22 mouse cellular contexts compared by ENCODE assay signal in the genomic region with DNA sequence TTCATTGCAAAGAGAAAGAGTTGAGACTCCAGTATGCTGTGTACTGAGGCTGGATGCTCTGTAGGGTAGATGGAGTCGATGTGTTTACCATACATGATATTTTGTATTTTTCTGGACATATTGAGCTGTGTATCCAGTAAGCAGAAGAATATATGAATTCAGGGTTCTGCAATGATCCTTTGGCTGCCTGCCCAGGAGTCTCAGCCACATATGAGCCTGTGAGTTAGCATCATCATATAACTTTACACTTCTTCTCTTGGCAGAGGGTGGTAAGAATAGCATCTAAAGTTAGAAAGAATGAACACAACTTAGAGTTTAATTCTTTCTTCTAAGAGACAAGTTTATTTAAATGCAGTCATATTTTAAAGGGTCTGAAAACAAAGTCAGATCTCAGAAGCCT.
DNase-seq lines count a peak whose midpoint lies in the region; ATAC-seq and TF ChIP-seq lines count a peak whose summit lies in the region.
"Had no signal": no experiment of that assay in that cellular context is flagged by ENCODE, and none has a peak within 500 bp of the region (broad histone marks: within the 10 kb centered on the region; RNA-seq: fewer than 3 reads in every experiment).

No protein-coding gene starts in this region.

- intact Hi-C loops in left cerebral cortex, postnatal 36 days (cut with DNase I), result no loop called here

- no peaks in the 10 kb centered on the region for H3K27me3 ChIP-seq in stomach, embryonic 16.5 days (ENCODE audit: control insufficient read depth, insufficient read depth, low read length)
- no peaks in the 10 kb centered on the region for H3K27me3 ChIP-seq in stomach, postnatal 0 days (ENCODE audit: control insufficient read depth, insufficient read depth, low read length)
- H3K27me3 ChIP-seq: embryonic facial prominence, embryonic 12.5 days; forebrain, embryonic 12.5 days; heart, embryonic 12.5 days; neural tube, embryonic 13.5 days; stomach, embryonic 15.5 days had no signal

- TF ChIP-seq CTCF in stomach, postnatal 0 days (IDR thresholded peaks at IDR 0.05; ENCODE audit: low read depth), result no peak

- no peak overlapping the region for H3K4me2 ChIP-seq in stomach, embryonic 16.5 days (ENCODE audit: low read depth, low read length)
- H3K4me2 ChIP-seq in stomach, postnatal 0 days (replicated peaks; ENCODE audit: low read depth), result no peak overlapping the region
- H3K4me2 ChIP-seq: embryonic facial prominence, embryonic 12.5 days; forebrain, embryonic 12.5 days; heart, embryonic 12.5 days; hindbrain, embryonic 14.5 days; midbrain, embryonic 11.5 days; neural tube, embryonic 13.5 days; stomach, embryonic 15.5 days had no signal

- no peak overlapping the region for H3K4me3 ChIP-seq in stomach, embryonic 16.5 days (replicated peaks; ENCODE audit: low read length)
- H3K4me3 ChIP-seq in stomach, postnatal 0 days (ENCODE audit: low read depth, low read length), result no peak overlapping the region
- H3K4me3 ChIP-seq: embryonic facial prominence, embryonic 12.5 days; forebrain, embryonic 12.5 days; heart, embryonic 12.5 days; layer of hippocampus, adult 2 months; neural tube, embryonic 13.5 days; stomach, embryonic 15.5 days had no signal

- no peak overlapping the region for H3K9ac ChIP-seq in stomach, embryonic 16.5 days (ENCODE audit: low read length)
- H3K9ac ChIP-seq in stomach, postnatal 0 days (ENCODE audit: low read length), result no peak overlapping the region
- H3K9ac ChIP-seq: embryonic facial prominence, embryonic 12.5 days; forebrain, embryonic 12.5 days; heart, embryonic 12.5 days; hindbrain, embryonic 14.5 days; neural tube, embryonic 13.5 days; stomach, embryonic 15.5 days had no signal

- 67% methylated on average over 1 of the region's 1 CpGs for WGBS in stomach, embryonic 16.5 days
- WGBS in stomach, postnatal 0 days, result 61% methylated on average over 1 of the region's 1 CpGs

- H3K9me3 ChIP-seq in stomach, embryonic 16.5 days (replicated peaks; ENCODE audit: control insufficient read depth, low read length), result no peaks in the 10 kb centered on the region
- no peaks in the 10 kb centered on the region for H3K9me3 ChIP-seq in stomach, postnatal 0 days (ENCODE audit: control insufficient read depth, low read length)
- H3K9me3 ChIP-seq: embryonic facial prominence, embryonic 12.5 days; forebrain, embryonic 12.5 days; neural tube, embryonic 13.5 days; stomach, embryonic 15.5 days had no signal

- H3K4me1 ChIP-seq in stomach, embryonic 16.5 days (ENCODE audit: control insufficient read depth, insufficient read depth, low read length), result no peaks in the 10 kb centered on the region
- H3K4me1 ChIP-seq in stomach, postnatal 0 days (replicated peaks; ENCODE audit: control insufficient read depth, insufficient read depth), result no peaks in the 10 kb centered on the region
- H3K4me1 ChIP-seq: embryonic facial prominence, embryonic 12.5 days; forebrain, embryonic 12.5 days; heart, embryonic 12.5 days; neural tube, embryonic 13.5 days; stomach, embryonic 15.5 days had no signal

- no peak for TF ChIP-seq EP300 in stomach, postnatal 0 days (optimal IDR thresholded peaks at IDR 0.05)

- DNase-seq in stomach, postnatal 0 days (ENCODE audit: low spot score), result no peak
- peak; percentile 13 to 23 for DNase-seq in frontal cortex, postnatal 14 days (ENCODE audit: low spot score in 2 of 2)
- DNase-seq in left cerebral cortex, postnatal 36 days (ENCODE audit: low spot score in 2 of 2), result peak; percentile 18 to 57
- peak; percentile 72 for DNase-seq in telencephalon, adult 2 months (ENCODE audit: low read depth, low spot score)
- DNase-seq in layer of hippocampus, adult 8-10 months (ENCODE audit: low spot score in 2 of 2), result no peak
- no peak for DNase-seq in urinary bladder, adult 2 months (ENCODE audit: low spot score)
- DNase-seq: cerebellum, adult 11-12 months; kidney, postnatal 10 days; lung, adult 18-20 months; lung, postnatal 4 days; thymus, postnatal 4 days had no signal

- H3K27ac ChIP-seq in stomach, embryonic 16.5 days (ENCODE audit: low read length), result no peak overlapping the region
- H3K27ac ChIP-seq in stomach, postnatal 0 days (replicated peaks), result no peak overlapping the region
- H3K27ac ChIP-seq: embryonic facial prominence, embryonic 12.5 days; forebrain, embryonic 12.5 days; hindbrain, embryonic 14.5 days; layer of hippocampus, adult 2 months; neural tube, embryonic 13.5 days; stomach, embryonic 15.5 days had no signal

- H3K36me3 ChIP-seq in stomach, embryonic 16.5 days (ENCODE audit: control insufficient read depth, insufficient read depth, low read length), result no peaks in the 10 kb centered on the region
- no peaks in the 10 kb centered on the region for H3K36me3 ChIP-seq in stomach, postnatal 0 days (ENCODE audit: control insufficient read depth, insufficient read depth, low read length)
- H3K36me3 ChIP-seq: embryonic facial prominence, embryonic 12.5 days; forebrain, embryonic 12.5 days; heart, embryonic 12.5 days; neural tube, embryonic 13.5 days; stomach, embryonic 15.5 days had no signal

- 0 out of 2 replicates have a peak, but pooled peaks have one; percentile 21 for ATAC-seq in stomach, embryonic 16.5 days (ENCODE audit: insufficient read depth, low FRiP score)
- ATAC-seq in stomach, postnatal 0 days (ENCODE audit: low FRiP score, low TSS enrichment), result no peak
- no peak for ATAC-seq in erythroblast, adult 5-6 weeks (replicated peaks; ENCODE audit: low FRiP score, poor library complexity, severe bottlenecking)
- ATAC-seq: intestine, postnatal 0 days had no signal

Comparison
In these comparisons a context has a peak if more than half of its experiments do, and no peak if none do; other contexts are left out.
1. DNase-seq: peak in frontal cortex, postnatal 14 days (2 of 2), left cerebral cortex, postnatal 36 days (2 of 2) and telencephalon, adult 2 months (single experiment); none in stomach, postnatal 0 days (single experiment), layer of hippocampus, adult 8-10 months (0 of 2) and urinary bladder, adult 2 months (single experiment).